Mouse (Mus musculus) adrenal gland, postnatal 14 days (tissue): ENCODE data around the gene Tbc1d22a. TPM values are rescaled to one million over a fixed set of nuclear protein-coding genes. Genes with fewer than 3 reads are reported as not detected.
"Not testable (repeated sequence)": the region's sequence is repeated elsewhere in the genome, so short reads cannot be mapped to it uniquely, and the experiment has no call there.

ENCODE experiments used
- DNase-seq: peaks from one replicate; pipeline ENCODE4 v3.0.0; 2021; ENCODE audit warnings: mixed read lengths
- total RNA-seq: library from RNA; stranded (reverse); gene quantifications from 2 replicates; pipeline ENCODE4 v1.2.3, GENCODE M21; 2021

The Tbc1d22a gene
- total RNA-seq, 1 experiment from 2014 or later = 26.8 TPM

DNA sequence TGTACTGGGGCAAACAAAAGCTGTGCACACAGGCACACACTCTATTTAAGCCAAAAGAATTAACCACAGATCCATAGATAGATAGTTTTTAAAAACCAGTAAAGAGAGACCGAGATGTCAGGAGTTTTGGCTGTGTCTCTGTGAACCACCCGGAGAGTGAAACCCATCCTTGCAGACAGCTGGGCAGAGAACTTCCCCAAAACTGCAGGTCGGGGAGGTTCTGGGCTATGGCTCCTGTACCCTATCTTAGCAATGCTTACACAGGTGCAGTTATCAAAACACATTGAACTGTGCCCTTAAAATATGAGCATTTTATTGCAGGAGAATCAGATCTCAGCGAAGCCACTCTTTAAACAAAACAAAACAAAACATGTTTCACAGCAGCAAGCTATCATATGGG lies 33.8 kb upstream of the Tbc1d22a start:
- DNase-seq = no peak

- DNase-seq = not testable (repeated sequence)
Observed at GRCm38 (mm10) chr15:86181321-86181720, 32.9 kb upstream of the Tbc1d22a start.

DNA sequence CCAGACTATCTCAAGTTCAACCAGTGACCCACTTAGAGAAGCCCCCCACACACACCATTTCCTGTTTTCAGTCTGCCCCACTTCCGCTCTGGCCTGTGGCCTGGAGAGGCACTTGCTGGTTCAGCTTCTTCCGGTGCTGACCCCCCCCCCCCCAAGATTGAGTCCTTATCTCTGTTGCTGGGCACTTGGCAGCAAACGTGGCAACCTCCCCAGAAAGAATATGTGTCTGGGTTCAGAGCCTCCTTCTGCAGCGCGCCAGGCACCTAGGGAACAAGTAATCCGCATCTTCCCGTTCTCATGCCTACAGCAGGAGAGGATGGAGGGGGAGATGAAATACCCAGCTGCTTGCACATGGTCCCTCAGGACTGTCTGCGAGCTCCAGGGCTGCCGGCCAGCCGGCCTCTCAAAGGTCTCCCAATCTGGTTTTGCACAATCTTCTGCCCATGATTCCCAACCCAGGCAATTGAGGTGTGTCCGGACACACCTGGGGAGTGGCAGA lies 32.3 kb upstream of the Tbc1d22a start:
- peak; percentile 59 for DNase-seq

DNA sequence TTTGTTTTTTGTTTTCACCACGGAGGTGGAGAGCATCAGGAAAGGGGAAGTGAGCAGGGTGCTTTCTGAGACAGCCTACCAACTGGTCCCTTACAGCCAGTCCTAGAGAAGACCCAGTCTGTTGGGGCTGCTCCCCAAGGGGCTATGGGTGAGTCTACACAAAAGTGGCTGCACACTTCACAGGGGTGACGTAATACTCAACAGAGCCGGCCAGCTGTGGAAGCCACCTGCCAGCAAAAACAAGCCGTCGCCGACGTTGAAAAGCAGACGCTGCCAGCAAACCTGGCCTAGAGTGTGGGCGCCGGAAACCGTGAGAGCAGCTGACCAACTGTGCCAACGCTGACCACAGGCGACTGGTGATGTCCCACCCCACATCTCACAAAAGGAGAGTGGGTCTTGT lies 31.6 kb upstream of the Tbc1d22a start:
- peak; percentile 58 for DNase-seq

GRCm38 (mm10) chr15:86183484-86183883 lies 30.8 kb upstream of the Tbc1d22a start:
- no peak for DNase-seq

DNA sequence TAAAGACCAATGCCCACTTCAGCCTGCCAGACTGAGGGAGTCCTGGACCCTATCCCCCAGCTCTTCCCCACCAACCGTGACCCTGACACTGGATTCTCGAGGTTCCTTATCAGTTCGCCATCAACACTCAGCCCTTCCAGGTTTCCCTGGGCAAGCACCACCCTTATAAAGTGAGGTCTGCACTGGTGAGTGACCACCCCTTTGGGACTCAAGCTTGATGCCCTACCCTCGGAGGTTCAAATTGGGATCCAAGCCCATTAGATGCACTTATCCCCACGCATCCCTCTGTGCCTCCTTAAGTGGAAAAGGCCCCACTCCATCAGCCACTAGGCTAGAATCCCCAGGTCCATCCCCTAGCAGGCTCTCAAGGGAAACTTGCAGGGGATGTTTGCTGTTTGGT lies 30.2 kb upstream of the Tbc1d22a start:
- no peak for DNase-seq

- DNase-seq = peak; percentile 69
Observed at GRCm38 (mm10) chr15:86184851-86185688, 29.2 kb upstream of the Tbc1d22a start.

GRCm38 (mm10) chr15:86185689-86186569 lies 28.3 kb upstream of the Tbc1d22a start, which contains the start of gene Cerk:
Gene Cerk (minus strand): TSS chr15:86186141.
- peak; percentile 86 for DNase-seq

- no peak for DNase-seq
Observed at GRCm38 (mm10) chr15:86186686-86187085, 27.6 kb upstream of the Tbc1d22a start.

DNA sequence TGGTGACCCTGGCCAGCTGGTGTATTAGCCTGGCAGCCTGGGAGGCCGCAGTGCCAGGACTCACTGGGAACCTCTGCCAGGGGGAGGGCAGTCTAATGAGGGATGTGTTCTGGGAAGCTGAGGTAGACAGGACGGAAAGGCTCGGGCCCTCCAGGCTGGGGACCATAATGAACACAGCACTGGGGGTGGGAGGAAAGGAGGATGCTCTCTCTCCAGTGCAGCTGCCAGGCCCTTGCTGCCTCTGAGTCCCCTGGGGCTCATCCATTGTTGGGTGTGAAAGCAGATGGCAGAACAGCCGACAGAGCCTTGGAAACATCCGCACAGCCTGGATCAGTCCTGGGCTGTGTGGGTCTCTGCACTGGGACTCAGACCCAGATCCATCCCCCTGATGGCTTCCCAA lies 26.1 kb upstream of the Tbc1d22a start:
- peak; percentile 56 for DNase-seq

DNA sequence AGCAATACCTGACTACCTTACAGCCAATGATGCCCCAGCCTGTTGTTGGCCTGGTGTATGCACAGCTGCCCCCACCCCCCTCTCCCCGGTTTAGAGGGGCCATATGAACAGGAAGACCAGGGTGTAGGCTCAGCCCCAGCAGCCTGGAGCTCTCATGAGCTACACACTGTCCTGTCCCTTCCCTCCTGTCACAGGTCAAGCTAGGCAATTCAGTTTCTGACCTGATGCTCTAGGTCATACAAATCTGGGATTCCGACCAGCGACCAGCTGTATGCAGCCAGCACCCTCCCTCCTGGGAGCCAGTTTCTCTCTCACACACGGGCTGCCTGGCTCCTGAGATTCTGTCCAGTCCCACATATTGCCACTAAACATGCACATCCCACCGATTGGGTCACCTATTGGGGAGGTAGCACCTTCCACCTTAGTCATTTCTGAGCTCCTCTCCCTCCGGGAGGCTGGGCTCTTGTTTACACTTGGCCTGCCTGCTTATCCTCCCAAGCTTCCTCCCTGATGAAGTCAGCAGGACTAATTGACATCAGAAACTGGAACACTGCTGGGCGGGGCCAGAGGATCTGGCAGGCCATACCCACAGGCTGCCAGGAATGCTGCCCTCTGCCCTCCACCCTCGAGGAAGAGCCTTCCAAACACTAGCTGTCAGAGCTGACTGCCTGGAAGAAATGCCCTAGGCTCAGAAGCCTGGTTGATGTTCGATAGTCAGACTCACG lies 25.4 kb upstream of the Tbc1d22a start:
- DNase-seq = peak; percentile 93

DNA sequence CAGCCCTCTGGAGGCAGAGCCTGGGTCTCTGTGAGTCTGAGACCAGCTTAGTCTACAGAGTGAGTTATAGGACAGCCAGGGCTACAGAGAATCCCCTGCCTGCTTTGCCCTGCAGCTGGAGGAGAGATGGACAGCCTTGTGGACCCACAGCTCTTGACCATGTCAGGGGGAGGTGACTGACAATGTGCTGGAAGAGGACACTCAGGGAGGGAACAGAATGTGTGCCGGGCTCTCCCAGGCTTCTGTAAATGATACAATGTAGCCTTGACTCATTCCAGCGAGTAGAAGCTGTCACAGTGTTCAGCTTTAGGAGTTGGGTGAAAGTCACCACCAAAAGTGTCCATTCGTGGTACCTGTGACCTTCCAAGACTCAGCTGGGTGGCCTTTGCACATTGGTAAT lies 23.9 kb upstream of the Tbc1d22a start:
- no peak for DNase-seq

DNA sequence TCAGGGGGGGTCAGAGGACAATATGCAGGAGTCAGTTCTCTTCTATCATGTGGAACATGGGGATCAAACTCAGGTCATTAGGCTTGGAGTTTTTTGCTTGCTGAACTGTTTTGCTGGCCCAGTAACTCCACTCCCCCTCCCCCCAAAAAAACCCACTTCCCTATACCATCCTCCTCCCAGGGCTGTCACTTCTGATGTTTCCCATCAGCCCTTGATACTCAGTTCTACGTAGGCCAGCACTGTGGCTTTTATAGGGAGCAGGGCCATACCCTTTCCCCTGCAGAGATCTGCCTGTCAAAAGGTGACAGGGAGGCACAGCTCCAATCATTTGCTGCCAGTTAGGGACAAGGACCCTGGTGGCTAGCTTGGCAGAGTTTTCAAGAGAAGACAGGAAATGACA lies 22.8 kb upstream of the Tbc1d22a start:
- no peak for DNase-seq

DNA sequence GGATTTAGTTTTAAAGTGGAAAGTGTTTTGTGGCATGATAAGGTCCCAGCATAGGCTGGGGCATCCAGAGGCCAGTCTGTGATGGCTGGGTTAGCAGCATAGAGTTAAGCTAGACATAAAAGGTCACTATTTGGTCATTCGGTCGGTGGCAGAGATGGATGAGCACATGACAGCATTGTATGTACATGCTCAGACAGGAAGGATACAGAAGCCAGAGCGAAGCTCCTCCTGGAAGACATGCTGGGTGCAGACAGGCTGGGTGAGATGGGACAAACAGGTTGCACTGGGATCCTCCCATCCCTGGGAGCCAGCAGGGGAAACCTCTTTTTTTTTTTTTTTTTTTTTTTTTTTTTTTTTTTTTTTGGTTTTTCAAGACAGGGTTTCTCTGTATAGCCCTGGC lies 22.3 kb upstream of the Tbc1d22a start:
- no peak for DNase-seq

GRCm38 (mm10) chr15:86194676-86195453 lies 19.4 kb upstream of the Tbc1d22a start:
- peak; percentile 44 for DNase-seq

- DNase-seq = no peak
Observed at GRCm38 (mm10) chr15:86199052-86199451, 15.2 kb upstream of the Tbc1d22a start.

DNA sequence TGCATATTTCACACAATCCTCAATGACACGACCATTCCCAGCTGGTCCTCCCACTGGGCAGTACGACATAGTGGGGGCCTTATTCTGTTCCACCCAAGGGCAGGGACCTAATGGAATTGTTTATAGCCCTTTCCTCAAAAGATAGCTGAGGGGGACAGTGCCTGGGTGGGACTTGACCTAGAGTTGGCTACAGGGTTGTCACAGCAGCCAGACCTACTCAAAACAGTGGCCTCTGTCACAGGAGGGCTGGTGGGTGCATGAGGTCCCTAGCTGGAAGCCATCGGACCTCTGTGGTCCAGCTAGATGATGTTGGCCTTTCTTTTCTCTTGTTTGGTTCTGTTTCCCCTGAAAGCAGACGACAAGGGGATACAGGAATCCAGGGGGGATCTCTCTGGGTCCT lies 14.8 kb upstream of the Tbc1d22a start:
- no peak for DNase-seq

DNA sequence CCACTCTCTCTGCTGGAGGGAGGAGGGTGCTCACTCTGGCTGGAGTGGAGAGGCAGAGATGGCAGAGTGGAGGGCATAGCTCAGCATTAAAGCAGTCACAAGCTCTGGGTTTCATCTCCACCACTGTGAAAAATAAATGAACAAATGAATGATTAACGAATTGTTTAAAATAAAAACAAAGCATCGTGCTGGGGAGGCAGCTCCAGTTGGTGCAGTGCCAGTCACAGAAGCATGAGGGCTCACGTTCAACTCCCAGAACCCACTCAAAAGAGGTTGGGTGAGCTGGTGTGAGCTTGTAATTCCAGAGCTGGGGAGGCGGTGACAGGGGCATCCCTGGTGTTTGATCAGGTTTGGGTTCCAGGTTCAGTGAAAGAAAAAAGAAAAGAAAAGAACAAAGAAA lies 14.1 kb upstream of the Tbc1d22a start:
- no peak for DNase-seq

DNA sequence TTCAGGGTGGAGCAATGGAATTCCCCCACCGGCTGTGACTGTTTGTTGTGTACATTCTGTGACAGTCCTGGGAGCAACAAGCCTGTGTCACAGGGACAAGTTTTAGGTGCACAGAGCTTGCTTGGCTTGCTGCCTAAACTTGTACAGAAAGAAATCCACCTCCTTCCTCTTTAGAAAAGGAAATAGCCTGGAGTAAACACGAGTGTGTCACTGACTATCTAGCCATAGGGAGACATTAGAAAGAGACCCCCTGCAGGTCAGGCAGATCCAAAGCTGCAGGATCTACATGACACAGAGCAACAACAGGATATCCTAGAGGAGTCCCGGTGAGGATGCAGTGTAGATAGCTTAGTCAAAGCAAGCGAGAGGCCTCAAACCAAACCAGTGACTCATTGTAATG lies 13.2 kb upstream of the Tbc1d22a start:
- peak; percentile 41 for DNase-seq

GRCm38 (mm10) chr15:86201696-86202330 lies 12.4 kb upstream of the Tbc1d22a start:
- DNase-seq = no peak

DNA sequence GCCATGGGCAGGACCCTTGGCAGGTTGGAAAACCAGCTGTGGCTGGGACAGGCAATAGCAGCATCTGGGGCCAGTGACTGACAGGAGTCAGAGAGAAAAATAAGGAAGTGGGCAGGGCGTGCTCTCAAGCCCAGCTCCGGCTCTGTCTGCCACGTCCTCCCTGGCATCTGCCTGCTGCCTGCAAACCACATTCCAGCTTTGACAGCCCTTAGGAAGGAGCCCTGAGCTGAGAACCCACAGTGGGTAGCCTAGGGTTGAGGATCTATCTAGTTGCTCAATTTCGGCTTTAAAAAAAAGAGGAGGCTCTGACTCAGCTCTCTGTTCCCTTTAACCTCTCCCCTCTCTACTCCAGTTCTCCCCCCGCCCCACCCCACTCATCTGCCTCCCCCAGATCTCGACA lies 11.6 kb upstream of the Tbc1d22a start:
- no peak for DNase-seq
